Mouse (Mus musculus) hindbrain, embryonic 12.5 days (tissue): ENCODE results near the gene Gfi1b. TPM values are rescaled to one million over a fixed set of nuclear protein-coding genes. Genes with fewer than 3 reads are reported as not detected.

Experiments used
- ATAC-seq: fragments of 200-750 bp; cut with Nextera tagmentation; 2 replicates; pipeline ENCODE4 v1.8.0; 2017; ENCODE audit warnings: moderate TSS enrichment; ENCODE audit not compliant: low FRiP score
- H3K27ac ChIP-seq: fragments of 300-500 bp; sonication (generic); 2 replicates; pipeline ENCODE4 v1.5.1; 2016; ENCODE audit warnings: mild to moderate bottlenecking
- H3K27me3 ChIP-seq: fragments of 300-500 bp; sonication (generic); 2 replicates; pipeline ENCODE4 v1.6.1; 2016; ENCODE audit warnings: mild to moderate bottlenecking
- H3K36me3 ChIP-seq: fragments of 300-500 bp; sonication (generic); 2 replicates; pipeline ENCODE4 v1.6.1; 2016; ENCODE audit warnings: mild to moderate bottlenecking
- H3K4me1 ChIP-seq: fragments of 300-500 bp; sonication (generic); 2 replicates; pipeline ENCODE4 v1.6.1; 2016
- H3K4me2 ChIP-seq: fragments of 300-500 bp; sonication (generic); replicated peaks from 2 replicates; pipeline ENCODE4 v1.6.1; 2016; ENCODE audit warnings: mild to moderate bottlenecking
- H3K4me3 ChIP-seq: fragments of 300-500 bp; sonication (generic); 2 replicates; pipeline ENCODE4 v1.5.1; 2016; ENCODE audit warnings: mild to moderate bottlenecking
- H3K9ac ChIP-seq: fragments of 300-500 bp; sonication (generic); 2 replicates; pipeline ENCODE4 v1.6.1; 2016; ENCODE audit warnings: mild to moderate bottlenecking, moderate library complexity
- H3K9me3 ChIP-seq: fragments of 300-500 bp; sonication (generic); replicated peaks from 2 replicates; pipeline ENCODE4 v1.6.1; 2016; ENCODE audit warnings: mild to moderate bottlenecking
- WGBS: fragments of 180-500 bp; shearing (Covaris S2); methylation state at CpG from one replicate; pipeline ENCODE4 v1.1.7; 2016; 5-methylcytosine and 5-hydroxymethylcytosine counted together
- polyA plus RNA-seq: library from polyadenylated mRNA; unstranded; fragments of >200 nt; fragmentation: Nextera tagmentation; extraction: Ambion mirVana; gene quantifications from 2 replicates; pipeline ENCODE4 v1.2.1, GENCODE M21; 2016

Gene Gfi1b
- polyA plus RNA-seq, 1 experiment from 2014 or later, result 1.3 TPM

- H3K27me3 ChIP-seq, result peaks cover 9% of the 10 kb centered on the region
- no peak overlapping the region for H3K4me2 ChIP-seq
- H3K9me3 ChIP-seq, result no peaks in the 10 kb centered on the region
- H3K27ac ChIP-seq, result no peak overlapping the region
- H3K4me1 ChIP-seq, result peaks cover under 1% of the 10 kb centered on the region
- no peak overlapping the region for H3K4me3 ChIP-seq
- WGBS, result 7% methylated on average over 15 of the region's 15 CpGs
- H3K36me3 ChIP-seq, result no peaks in the 10 kb centered on the region
- no peak overlapping the region for H3K9ac ChIP-seq
- ATAC-seq, result no peak
These were observed 29.0 kb downstream of the Gfi1b start for GRCm38 (mm10) chr2:28592809-28593208.

- H3K9me3 ChIP-seq, result no peaks in the 10 kb centered on the region
- H3K4me3 ChIP-seq, result no peak overlapping the region
- H3K27ac ChIP-seq, result no peak overlapping the region
- no peaks in the 10 kb centered on the region for H3K36me3 ChIP-seq
- no peak overlapping the region for H3K9ac ChIP-seq
- WGBS, result 73% methylated on average over 2 of the region's 2 CpGs
- peaks cover 15% of the 10 kb centered on the region for H3K27me3 ChIP-seq
- no peaks in the 10 kb centered on the region for H3K4me1 ChIP-seq
- no peak overlapping the region for H3K4me2 ChIP-seq
- ATAC-seq, result no peak
These were observed 30.3 kb downstream of the Gfi1b start for GRCm38 (mm10) chr2:28591479-28591878.

GRCm38 (mm10) chr2:28588574-28588973 lies 33.2 kb downstream of the Gfi1b start:
- WGBS, result 35% methylated on average over 1 of the region's 1 CpGs
- H3K9ac ChIP-seq, result no peak overlapping the region
- no peak for ATAC-seq

GRCm38 (mm10) chr2:28585730-28586129 lies 36.1 kb downstream of the Gfi1b start:
- no peak overlapping the region for H3K4me2 ChIP-seq
- no peak overlapping the region for H3K9ac ChIP-seq
- WGBS, result 45% methylated on average over 2 of the region's 2 CpGs
- H3K4me3 ChIP-seq, result no peak overlapping the region
- ATAC-seq, result no peak
- H3K27ac ChIP-seq, result no peak overlapping the region
- H3K4me1 ChIP-seq, result peaks cover 23% of the 10 kb centered on the region
- H3K36me3 ChIP-seq, result peaks cover 3% of the 10 kb centered on the region; the same call in 1 of the 2 replicates
- no peaks in the 10 kb centered on the region for H3K9me3 ChIP-seq
- H3K27me3 ChIP-seq, result peaks cover 5% of the 10 kb centered on the region; the same call in 1 of the 2 replicates

More at GRCm38 (mm10) chr2:28588574-28588973, 33.2 kb downstream of the Gfi1b start:
- H3K9me3 ChIP-seq, result no peaks in the 10 kb centered on the region
- H3K36me3 ChIP-seq, result no peaks in the 10 kb centered on the region
- H3K4me3 ChIP-seq, result no peak overlapping the region
- no peak overlapping the region for H3K4me2 ChIP-seq
- no peak overlapping the region for H3K27ac ChIP-seq
- peaks cover 12% of the 10 kb centered on the region for H3K27me3 ChIP-seq
- peaks cover 3% of the 10 kb centered on the region; the same call in 1 of the 2 replicates for H3K4me1 ChIP-seq

- Histone ChIP-seq H3K9ac (no peak overlapping the region), H3K27ac (no peak overlapping the region), H3K4me1 (peaks cover 24% of the 10 kb centered on the region), H3K4me3 (no peak overlapping the region), H3K36me3 (peaks cover 4% of the 10 kb centered on the region; the same call in 1 of the 2 replicates), H3K9me3 (no peaks in the 10 kb centered on the region), H3K27me3 (peaks cover 5% of the 10 kb centered on the region; the same call in 1 of the 2 replicates), H3K4me2 (no peak overlapping the region)
- WGBS, result 25% methylated on average over 6 of the region's 6 CpGs
- ATAC-seq, result no peak
These were observed 36.7 kb downstream of the Gfi1b start for GRCm38 (mm10) chr2:28585043-28585571.

- no peak for ATAC-seq
These were observed 38.1 kb downstream of the Gfi1b start, which contains the start of gene Gtf3c5 for GRCm38 (mm10) chr2:28583651-28584050. Gene Gtf3c5, minus strand, starts transcription at chr2:28583751.

DNA sequence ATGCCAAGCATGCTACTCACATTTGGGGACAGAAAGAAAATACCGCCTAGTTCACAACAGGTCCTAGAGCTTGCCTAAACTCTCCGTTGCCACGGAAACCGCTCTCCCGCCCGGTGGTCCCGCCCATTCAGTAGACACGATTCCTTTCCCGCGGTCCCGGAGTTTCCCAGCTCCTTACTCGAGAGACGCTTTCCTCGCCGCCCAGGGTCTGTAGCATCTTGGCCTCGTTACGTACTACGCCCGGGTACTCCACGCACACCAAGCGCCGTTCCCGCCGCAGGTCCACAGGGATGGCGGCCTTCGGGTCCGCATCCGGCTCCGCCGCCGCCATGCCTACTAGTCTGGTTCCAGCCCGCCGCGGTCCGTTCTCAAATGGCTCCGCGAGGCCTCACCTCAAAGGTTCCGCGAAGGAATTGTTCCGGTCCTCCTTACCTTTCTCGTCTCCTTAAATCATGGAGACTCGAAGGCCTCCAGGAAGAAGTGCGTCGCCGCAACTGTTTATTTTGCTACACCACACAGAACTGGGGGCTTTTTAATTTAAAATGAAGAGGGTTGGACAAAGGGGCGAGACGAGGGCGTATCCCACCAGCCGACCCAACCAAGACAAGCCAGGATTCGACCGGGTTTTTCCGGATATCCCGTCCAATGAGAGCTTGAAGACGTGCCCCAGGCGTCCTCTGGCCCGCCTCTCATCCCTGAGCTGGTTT lies 39.0 kb downstream of the Gfi1b start:
- peak overlapping the region; percentile 78 for H3K9ac ChIP-seq
- under 1% methylated on average over 56 of the region's 56 CpGs for WGBS
- H3K4me1 ChIP-seq, result peaks cover 24% of the 10 kb centered on the region
- H3K4me2 ChIP-seq, result peak overlapping the region; percentile 69
- H3K27me3 ChIP-seq, result peaks cover 5% of the 10 kb centered on the region; the same call in 1 of the 2 replicates
- peaks cover 25% of the 10 kb centered on the region for H3K36me3 ChIP-seq
- peak overlapping the region; percentile 75 for H3K4me3 ChIP-seq
- H3K27ac ChIP-seq, result peak overlapping the region; percentile 93
- no peaks in the 10 kb centered on the region for H3K9me3 ChIP-seq
- ATAC-seq, result peak; percentile 93

More at GRCm38 (mm10) chr2:28583651-28584050, 38.1 kb downstream of the Gfi1b start, which contains the start of gene Gtf3c5:
- Histone ChIP-seq H3K4me1 (peaks cover 24% of the 10 kb centered on the region), H3K4me3 (peak within 1 kb of the TSS; percentile 75), H3K36me3 (peaks cover 16% of the 10 kb centered on the region), H3K27ac (peak within 1 kb of the TSS; percentile 93), H3K9me3 (no peaks in the 10 kb centered on the region), H3K9ac (peak within 1 kb of the TSS; percentile 78), H3K27me3 (peaks cover 5% of the 10 kb centered on the region; the same call in 1 of the 2 replicates), H3K4me2 (peak within 1 kb of the TSS; percentile 69)
- WGBS, result 77% methylated on average over 9 of the region's 9 CpGs

DNA sequence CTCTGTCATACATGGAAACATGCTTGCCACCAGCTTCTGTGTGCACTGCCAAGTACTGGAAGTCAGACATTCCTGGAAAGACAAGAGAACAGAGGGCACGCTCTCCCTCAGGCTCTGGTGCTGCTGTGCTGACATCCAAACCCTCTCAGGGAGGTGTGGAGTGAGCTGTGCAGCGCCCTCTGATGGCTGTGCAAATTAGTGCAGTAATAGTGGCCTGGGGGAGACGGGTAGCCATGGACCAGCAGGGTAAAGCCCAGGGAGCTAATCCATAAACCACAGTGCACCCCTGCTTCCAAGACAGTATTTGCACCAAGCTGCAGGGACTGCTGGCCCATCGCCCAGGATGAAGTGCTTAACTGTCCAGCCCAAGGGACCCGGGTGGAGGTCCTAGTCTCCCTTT lies 43.8 kb downstream of the Gfi1b start:
- H3K27ac ChIP-seq, result no peak overlapping the region
- H3K4me1 ChIP-seq, result peaks cover 18% of the 10 kb centered on the region
- H3K27me3 ChIP-seq, result no peaks in the 10 kb centered on the region
- no peak overlapping the region for H3K4me3 ChIP-seq
- H3K9ac ChIP-seq, result no peak overlapping the region
- H3K36me3 ChIP-seq, result peaks cover 68% of the 10 kb centered on the region
- H3K9me3 ChIP-seq, result no peaks in the 10 kb centered on the region
- no peak for ATAC-seq
- 67% methylated on average over 5 of the region's 5 CpGs for WGBS
- no peak overlapping the region for H3K4me2 ChIP-seq

DNA sequence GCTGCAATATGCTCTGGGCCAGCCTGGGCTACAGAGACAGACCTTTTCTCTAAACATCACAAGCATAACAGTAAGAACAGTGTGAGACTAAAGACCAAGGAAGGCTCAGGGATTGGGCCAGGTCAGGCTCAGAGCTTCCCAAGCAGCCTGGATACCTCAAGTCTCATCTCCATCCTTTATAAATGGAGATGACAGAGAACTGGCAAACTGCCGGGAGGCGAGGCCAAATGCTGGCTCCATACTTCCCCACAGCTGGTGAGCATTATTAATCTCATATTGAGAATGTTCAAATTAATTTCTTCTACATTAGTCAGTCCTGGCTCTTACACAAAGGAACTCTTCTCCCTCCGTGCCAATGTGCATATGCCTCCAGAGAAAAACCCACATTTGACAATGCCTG lies 45.0 kb downstream of the Gfi1b start:
- H3K4me2 ChIP-seq, result no peak overlapping the region
- 88% methylated on average over 3 of the region's 3 CpGs for WGBS
- peaks cover 80% of the 10 kb centered on the region for H3K36me3 ChIP-seq
- ATAC-seq, result no peak
- no peaks in the 10 kb centered on the region for H3K9me3 ChIP-seq
- no peak overlapping the region for H3K4me3 ChIP-seq
- no peak overlapping the region for H3K9ac ChIP-seq
- peaks cover 12% of the 10 kb centered on the region for H3K4me1 ChIP-seq
- H3K27ac ChIP-seq, result no peak overlapping the region
- no peaks in the 10 kb centered on the region for H3K27me3 ChIP-seq

- H3K27ac ChIP-seq, result no peak overlapping the region
- no peaks in the 10 kb centered on the region for H3K9me3 ChIP-seq
- peaks cover 90% of the 10 kb centered on the region for H3K36me3 ChIP-seq
- WGBS, result 84% methylated on average over 4 of the region's 4 CpGs
- no peak overlapping the region for H3K4me2 ChIP-seq
- H3K9ac ChIP-seq, result no peak overlapping the region
- H3K4me3 ChIP-seq, result no peak overlapping the region
- H3K4me1 ChIP-seq, result no peaks in the 10 kb centered on the region
- ATAC-seq, result no peak
- H3K27me3 ChIP-seq, result no peaks in the 10 kb centered on the region
These were observed 46.4 kb downstream of the Gfi1b start for GRCm38 (mm10) chr2:28575341-28575740.

DNA sequence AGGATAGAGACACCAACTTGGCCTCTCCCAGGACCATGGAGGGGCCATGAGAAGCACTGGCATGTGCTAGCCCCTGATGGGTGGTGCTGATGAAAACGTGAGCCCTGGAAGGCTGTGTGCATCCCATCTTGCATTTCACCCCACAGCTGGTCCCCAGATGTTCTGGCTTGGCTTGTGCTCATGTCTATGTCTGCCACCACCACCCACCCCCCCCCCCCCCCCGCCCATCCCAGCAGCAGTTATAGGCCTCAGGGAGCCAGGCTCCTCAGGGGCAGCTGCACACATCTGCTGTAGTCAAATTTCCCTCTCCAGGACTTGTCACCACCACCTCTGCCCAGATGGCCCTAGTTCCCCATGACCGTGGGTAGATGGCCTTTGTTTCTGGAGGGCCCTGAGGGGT lies 51.9 kb downstream of the Gfi1b start:
- no peak overlapping the region for H3K4me2 ChIP-seq
- no peaks in the 10 kb centered on the region for H3K9me3 ChIP-seq
- H3K36me3 ChIP-seq, result peaks cover 94% of the 10 kb centered on the region
- H3K27ac ChIP-seq, result no peak overlapping the region
- H3K4me3 ChIP-seq, result no peak overlapping the region
- no peaks in the 10 kb centered on the region for H3K27me3 ChIP-seq
- no peak overlapping the region for H3K9ac ChIP-seq
- no peak for ATAC-seq
- 72% methylated on average over 2 of the region's 3 CpGs for WGBS
- no peaks in the 10 kb centered on the region for H3K4me1 ChIP-seq

DNA sequence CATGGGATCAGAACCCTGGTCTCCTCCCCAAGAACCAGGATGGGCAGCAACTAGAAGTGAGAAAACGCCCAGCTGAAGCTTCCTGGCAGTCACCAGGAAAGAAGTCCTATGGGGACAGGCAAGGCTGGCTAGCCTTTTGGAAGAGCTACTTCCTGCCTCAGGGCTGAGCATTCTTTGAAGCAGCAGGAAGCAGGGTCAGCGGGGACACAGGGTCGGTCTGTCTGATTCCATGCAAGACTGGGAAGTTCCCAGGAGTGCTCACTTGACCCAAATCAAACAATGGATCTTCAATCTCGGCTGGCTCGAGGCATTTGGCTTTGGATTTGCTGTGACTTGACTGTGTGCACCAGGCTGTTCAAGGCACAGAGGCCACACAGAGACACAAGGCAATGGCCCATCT lies 55.2 kb downstream of the Gfi1b start:
- no peaks in the 10 kb centered on the region for H3K4me1 ChIP-seq
- no peaks in the 10 kb centered on the region for H3K9me3 ChIP-seq
- no peak overlapping the region for H3K4me3 ChIP-seq
- ATAC-seq, result no peak
- WGBS, result 55% methylated on average over 5 of the region's 5 CpGs
- no peak overlapping the region for H3K4me2 ChIP-seq
- no peak overlapping the region for H3K9ac ChIP-seq
- no peak overlapping the region for H3K27ac ChIP-seq
- H3K27me3 ChIP-seq, result no peaks in the 10 kb centered on the region
- H3K36me3 ChIP-seq, result peaks cover 71% of the 10 kb centered on the region
